Mouse (Mus musculus): Measurements from ENCODE around the gene Gata2. TPM values are rescaled to one million over a fixed set of nuclear protein-coding genes. Genes with fewer than 3 reads are reported as not detected.

Gata2 gene
- total and polyA plus RNA-seq, 2 experiments from 2014 or later = 2.3 to 4.6 TPM

DNA sequence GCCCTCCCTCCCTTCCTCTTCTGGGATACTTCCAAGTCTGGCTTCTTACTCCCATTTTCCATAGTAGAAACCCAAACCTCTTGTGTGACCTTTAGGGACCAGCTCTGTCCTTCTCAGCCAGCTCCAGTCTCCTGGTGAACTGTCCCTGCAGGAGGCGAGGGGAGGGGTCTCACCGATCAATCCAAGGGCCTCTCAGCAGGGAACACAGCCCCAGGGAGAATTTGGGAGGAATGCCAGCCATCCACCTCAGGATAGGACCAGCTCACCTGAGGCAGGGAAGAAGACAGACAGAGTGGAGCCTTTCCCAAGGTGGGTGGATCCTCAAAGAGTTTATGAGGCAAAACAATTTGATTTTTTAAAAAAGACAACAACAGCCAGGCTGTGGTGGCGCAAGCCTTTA is 16.5 kb downstream of the Gata2 start:
- no peak for ATAC-seq
- Histone ChIP-seq H3K36me3 (ENCODE audit: insufficient read depth) (no peaks in the 10 kb centered on the region), H3K4me1 (ENCODE audit: insufficient read depth) (no peaks in the 10 kb centered on the region), H3K4me2 (ENCODE audit: low read depth) (no peak overlapping the region), H3K27me3 (ENCODE audit: insufficient read depth, low read length) (peaks cover 32% of the 10 kb centered on the region), H3K9ac (no peak overlapping the region), H3K27ac (ENCODE audit: low read depth, low read length) (no peak overlapping the region), H3K4me3 (ENCODE audit: low read depth, low read length) (no peak overlapping the region), H3K9me3 (ENCODE audit: low read length) (no peaks in the 10 kb centered on the region)
- no peak for TF ChIP-seq CTCF (IDR thresholded peaks at IDR 0.05; ENCODE audit: low read depth)
- 65% methylated on average over 3 of the region's 3 CpGs for WGBS
- DNase-seq = no peak

DNA sequence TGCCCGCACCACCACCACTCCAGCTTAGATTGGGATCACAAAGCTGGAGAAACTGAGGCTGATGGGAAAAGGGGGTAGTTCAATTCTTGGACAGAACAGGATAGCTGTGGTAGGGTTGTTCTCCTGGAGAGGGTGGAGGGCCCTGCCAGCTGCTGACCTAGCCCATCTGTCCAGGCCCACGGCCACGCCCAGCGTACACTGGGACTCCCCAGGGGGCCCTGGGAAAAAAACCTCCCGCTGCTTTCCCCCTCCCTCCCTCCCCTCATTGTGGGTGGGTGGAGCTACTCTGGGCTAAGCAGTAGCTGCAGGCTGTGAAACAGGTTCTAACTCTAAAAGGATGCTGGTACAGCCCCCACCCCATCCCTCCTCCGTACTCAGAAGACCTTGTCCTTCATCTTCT is 22.1 kb downstream of the Gata2 start:
- TF ChIP-seq CTCF (IDR thresholded peaks at IDR 0.05; ENCODE audit: low read depth) = no peak
- Histone ChIP-seq H3K27me3 (ENCODE audit: insufficient read depth, low read length) (no peaks in the 10 kb centered on the region), H3K9ac (no peak overlapping the region), H3K27ac (ENCODE audit: low read depth, low read length) (no peak overlapping the region), H3K36me3 (ENCODE audit: insufficient read depth) (no peaks in the 10 kb centered on the region), H3K4me1 (ENCODE audit: insufficient read depth) (no peaks in the 10 kb centered on the region), H3K4me3 (ENCODE audit: low read depth, low read length) (no peak overlapping the region), H3K9me3 (ENCODE audit: low read length) (no peaks in the 10 kb centered on the region), H3K4me2 (ENCODE audit: low read depth) (no peak overlapping the region)
- ATAC-seq (no peak), DNase-seq (no peak)
- 45% methylated on average over 6 of the region's 6 CpGs for WGBS

DNA sequence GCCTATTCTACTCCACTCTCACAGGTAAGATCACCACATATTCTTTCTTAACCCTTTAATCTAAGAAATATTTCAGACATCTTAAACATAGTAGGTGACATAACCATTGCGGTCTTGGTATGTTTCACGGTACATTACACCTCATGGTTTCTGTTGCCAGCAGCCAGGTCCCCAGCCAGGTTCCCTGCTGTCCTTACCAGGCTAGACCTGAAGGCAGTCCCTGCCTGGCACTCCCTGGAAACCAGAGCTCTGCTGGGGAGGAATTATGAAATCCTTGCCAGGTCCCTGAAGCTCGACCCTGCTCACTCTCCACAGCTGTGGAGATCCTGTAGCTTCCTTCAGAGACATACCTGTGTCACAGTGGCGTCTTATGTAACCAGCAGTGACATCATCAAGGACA is 22.5 kb downstream of the Gata2 start:
- no peaks in the 10 kb centered on the region for H3K9me3 ChIP-seq (ENCODE audit: low read length)
- no peak overlapping the region for H3K4me2 ChIP-seq (ENCODE audit: low read depth)
- DNase-seq = no peak
- no peak for TF ChIP-seq CTCF (IDR thresholded peaks at IDR 0.05; ENCODE audit: low read depth)
- H3K4me3 ChIP-seq (ENCODE audit: low read depth, low read length) = no peak overlapping the region
- H3K36me3 ChIP-seq (ENCODE audit: insufficient read depth) = no peaks in the 10 kb centered on the region
- no peaks in the 10 kb centered on the region for H3K27me3 ChIP-seq (ENCODE audit: insufficient read depth, low read length)
- ATAC-seq = no peak
- no peak overlapping the region for H3K27ac ChIP-seq (ENCODE audit: low read depth, low read length)
- WGBS = 77% methylated on average over 4 of the region's 4 CpGs
- no peaks in the 10 kb centered on the region for H3K4me1 ChIP-seq (ENCODE audit: insufficient read depth)
- no peak overlapping the region for H3K9ac ChIP-seq

DNA sequence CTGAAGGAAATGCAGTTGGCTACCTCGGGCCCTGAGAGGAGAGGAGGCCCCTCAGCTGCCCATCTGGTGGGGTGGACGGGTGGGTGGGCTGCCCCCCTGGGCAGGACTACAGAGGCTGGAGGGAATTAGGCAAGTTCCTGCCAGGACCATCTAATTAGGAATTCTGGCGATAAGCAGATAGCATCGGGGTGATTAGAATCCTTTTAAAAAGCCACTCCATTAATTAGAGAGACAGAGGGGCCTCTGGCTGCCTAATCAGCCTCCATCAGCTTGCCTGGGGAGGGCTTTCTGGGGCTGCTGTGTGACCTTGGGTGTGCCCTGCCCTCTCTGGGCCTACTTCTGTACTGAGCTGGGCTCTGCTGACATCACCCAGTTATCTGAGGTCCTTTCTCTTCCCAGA is 25.4 kb downstream of the Gata2 start:
- Histone ChIP-seq H3K36me3 (ENCODE audit: insufficient read depth) (no peaks in the 10 kb centered on the region), H3K4me3 (ENCODE audit: low read depth, low read length) (no peak overlapping the region), H3K27me3 (ENCODE audit: insufficient read depth, low read length) (no peaks in the 10 kb centered on the region), H3K27ac (ENCODE audit: low read depth, low read length) (no peak overlapping the region), H3K4me2 (ENCODE audit: low read depth) (no peak overlapping the region), H3K4me1 (ENCODE audit: insufficient read depth) (no peaks in the 10 kb centered on the region), H3K9me3 (ENCODE audit: low read length) (no peaks in the 10 kb centered on the region), H3K9ac (no peak overlapping the region)
- TF ChIP-seq CTCF (IDR thresholded peaks at IDR 0.05; ENCODE audit: low read depth) = no peak
- no peak for ATAC-seq
- no peak for DNase-seq
- WGBS = 11% methylated on average over 4 of the region's 4 CpGs

DNA sequence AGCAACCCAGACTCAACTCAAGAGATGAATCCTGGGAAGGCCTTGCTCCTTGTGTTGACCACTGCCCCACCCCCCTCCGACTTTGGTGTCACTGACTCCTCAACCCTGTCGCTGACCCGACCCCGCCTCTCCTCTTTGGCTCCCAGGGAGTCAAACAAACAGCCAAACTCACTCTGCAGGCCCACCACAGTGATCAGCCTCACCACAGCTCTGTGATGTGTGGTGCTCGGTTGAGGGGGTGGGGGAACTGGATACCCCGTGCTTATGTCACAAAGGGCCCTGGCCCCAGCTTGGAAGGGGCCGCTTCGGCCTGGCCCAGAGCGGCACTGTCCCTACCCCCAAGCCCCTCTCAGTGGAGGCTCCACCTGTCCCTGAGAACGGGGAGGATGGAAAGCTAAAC is 28.3 kb downstream of the Gata2 start, which contains the start of gene Dnajb8:
TSS of gene Dnajb8 (plus strand) at position 301 of the 400 bp plus-strand sequence.
- no peaks in the 10 kb centered on the region for H3K27me3 ChIP-seq (ENCODE audit: insufficient read depth, low read length)
- no peak within 1 kb of the TSS for H3K4me2 ChIP-seq (ENCODE audit: low read depth)
- no peaks in the 10 kb centered on the region for H3K9me3 ChIP-seq (ENCODE audit: low read length)
- H3K4me3 ChIP-seq (ENCODE audit: low read depth, low read length) = no peak within 1 kb of the TSS
- H3K27ac ChIP-seq (ENCODE audit: low read depth, low read length) = no peak within 1 kb of the TSS
- no peaks in the 10 kb centered on the region for H3K4me1 ChIP-seq (ENCODE audit: insufficient read depth)
- ATAC-seq (no peak), DNase-seq (no peak)
- WGBS = 57% methylated on average over 10 of the region's 10 CpGs
- no peaks in the 10 kb centered on the region for H3K36me3 ChIP-seq (ENCODE audit: insufficient read depth)
- no peak for TF ChIP-seq CTCF (IDR thresholded peaks at IDR 0.05; ENCODE audit: low read depth)
- no peak within 1 kb of the TSS for H3K9ac ChIP-seq

DNA sequence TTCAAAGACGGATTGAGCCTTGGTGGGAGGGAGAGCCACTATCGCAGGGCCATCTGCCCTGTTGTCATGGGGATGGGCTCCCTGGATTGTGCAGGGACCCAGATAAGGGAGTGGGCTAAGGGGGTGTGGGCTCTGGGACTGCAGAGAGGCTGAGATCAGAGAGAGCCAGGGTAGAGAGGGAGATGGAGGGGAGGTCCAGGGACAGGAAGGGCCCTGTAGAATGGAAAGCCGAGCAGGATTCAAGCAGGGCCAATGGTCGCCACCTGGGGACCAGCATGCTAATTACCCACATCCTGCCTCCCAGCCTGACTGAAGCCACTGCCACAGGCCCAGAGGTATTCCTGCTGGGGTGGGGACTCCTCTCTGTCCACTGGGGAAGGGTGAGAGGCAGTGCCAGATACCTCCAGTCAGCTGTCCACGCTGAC is 32.9 kb downstream of the Gata2 start:
- Histone ChIP-seq H3K27ac (ENCODE audit: low read depth, low read length) (no peak overlapping the region), H3K4me2 (ENCODE audit: low read depth) (no peak overlapping the region), H3K36me3 (ENCODE audit: insufficient read depth) (no peaks in the 10 kb centered on the region), H3K27me3 (ENCODE audit: insufficient read depth, low read length) (no peaks in the 10 kb centered on the region), H3K9ac (no peak overlapping the region), H3K4me1 (ENCODE audit: insufficient read depth) (no peaks in the 10 kb centered on the region), H3K9me3 (ENCODE audit: low read length) (no peaks in the 10 kb centered on the region), H3K4me3 (ENCODE audit: low read depth, low read length) (no peak overlapping the region)
- DNase-seq (no peak), ATAC-seq (peak; percentile 58)
- WGBS = 25% methylated on average over 5 of the region's 5 CpGs
- TF ChIP-seq CTCF (IDR thresholded peaks at IDR 0.05; ENCODE audit: low read depth) = no peak

DNA sequence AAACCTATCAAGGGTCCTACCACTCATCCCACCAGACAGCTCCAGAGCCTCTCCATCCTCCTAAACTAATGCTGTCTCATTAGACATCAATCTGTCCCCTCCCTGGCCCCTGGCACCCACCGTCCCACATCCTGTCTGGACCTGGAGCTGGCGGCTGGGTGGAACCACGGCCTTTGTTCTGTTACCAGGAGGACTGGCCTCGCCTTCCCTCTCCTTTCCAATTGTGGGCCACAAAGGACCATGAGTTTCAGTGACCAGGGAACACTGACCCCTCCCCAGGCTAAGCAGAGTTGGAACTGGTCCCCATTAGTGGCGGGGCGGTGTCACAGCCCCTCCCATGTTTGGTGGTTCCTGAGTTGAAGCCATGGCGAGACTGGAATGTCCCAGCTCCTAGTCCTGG is 33.8 kb downstream of the Gata2 start:
- DNase-seq (no peak), ATAC-seq (no peak)
- no peaks in the 10 kb centered on the region for H3K9me3 ChIP-seq (ENCODE audit: low read length)
- no peaks in the 10 kb centered on the region for H3K27me3 ChIP-seq (ENCODE audit: insufficient read depth, low read length)
- no peak for TF ChIP-seq CTCF (IDR thresholded peaks at IDR 0.05; ENCODE audit: low read depth)
- H3K27ac ChIP-seq (ENCODE audit: low read depth, low read length) = no peak overlapping the region
- H3K36me3 ChIP-seq (ENCODE audit: insufficient read depth) = no peaks in the 10 kb centered on the region
- 67% methylated on average over 7 of the region's 7 CpGs for WGBS
- no peak overlapping the region for H3K4me3 ChIP-seq (ENCODE audit: low read depth, low read length)
- no peak overlapping the region for H3K9ac ChIP-seq
- no peaks in the 10 kb centered on the region for H3K4me1 ChIP-seq (ENCODE audit: insufficient read depth)
- H3K4me2 ChIP-seq (ENCODE audit: low read depth) = no peak overlapping the region

DNA sequence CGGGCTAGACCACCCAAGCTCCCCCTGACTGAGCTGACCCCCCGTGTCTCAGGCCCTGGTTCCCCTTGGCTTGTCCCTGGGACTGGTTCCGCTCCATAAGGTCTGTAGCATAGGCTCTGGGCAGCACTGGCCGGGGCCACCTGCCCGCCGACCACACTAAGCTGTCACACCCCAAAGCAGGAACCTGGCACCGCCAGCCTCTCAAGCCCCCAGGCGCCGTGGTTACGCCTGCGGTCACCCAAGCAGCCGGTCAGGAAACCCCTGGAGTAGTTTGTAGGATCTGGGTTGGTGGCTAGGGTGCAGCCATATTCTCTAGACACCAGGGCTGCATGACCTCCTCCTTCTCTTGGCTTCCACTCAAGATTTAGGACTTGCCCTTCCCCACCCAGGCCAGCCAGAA is 35.5 kb downstream of the Gata2 start:
- Histone ChIP-seq H3K27me3 (ENCODE audit: insufficient read depth, low read length) (no peaks in the 10 kb centered on the region), H3K27ac (ENCODE audit: low read depth, low read length) (no peak overlapping the region), H3K4me2 (ENCODE audit: low read depth) (no peak overlapping the region), H3K9ac (no peak overlapping the region), H3K36me3 (ENCODE audit: insufficient read depth) (no peaks in the 10 kb centered on the region), H3K9me3 (ENCODE audit: low read length) (no peaks in the 10 kb centered on the region), H3K4me3 (ENCODE audit: low read depth, low read length) (no peak overlapping the region), H3K4me1 (ENCODE audit: insufficient read depth) (no peaks in the 10 kb centered on the region)
- no peak for ATAC-seq
- no peak for TF ChIP-seq CTCF (IDR thresholded peaks at IDR 0.05; ENCODE audit: low read depth)
- DNase-seq = no peak
- WGBS = 90% methylated on average over 12 of the region's 12 CpGs
